Mouse (Mus musculus): ENCODE measurements around the gene Gm6803.
"Not testable (repeated sequence)": the region's sequence is repeated elsewhere in the genome, so short reads cannot be mapped to it uniquely, and the experiment has no call there.

Gm6803 gene

DNA sequence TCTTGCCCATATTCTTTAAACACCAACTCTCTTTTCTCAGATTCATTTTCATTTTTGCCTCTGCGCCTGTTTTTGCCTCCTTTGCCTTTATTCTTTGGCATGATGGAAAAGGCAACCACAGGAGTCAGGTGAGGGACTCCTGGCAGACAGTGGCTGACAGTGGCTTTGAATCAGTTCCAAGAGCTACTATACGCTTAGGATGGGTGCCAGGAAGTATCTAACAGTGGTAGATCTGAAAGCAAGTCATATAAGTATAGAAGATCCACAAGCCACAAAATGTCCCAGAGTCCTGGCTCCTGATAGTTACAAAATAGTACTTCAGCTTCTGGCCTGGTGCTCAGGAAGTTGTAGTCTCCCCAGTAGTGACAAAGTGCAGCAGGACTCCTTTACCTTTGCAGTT is at the start of gene Gm6803:
Gene Gm6803, minus strand, starts transcription at position 101 of the 400 bp plus-strand sequence.
- DNase-seq (ENCODE audit: low read depth, low spot score): not testable (repeated sequence)

- peak; percentile 90 for DNase-seq (ENCODE audit: low read depth, low spot score)
Measured at GRCm38 (mm10) chr12:88045226-88045625, 26.7 kb upstream of the Gm6803 start.

GRCm38 (mm10) chr12:88039703-88040102 is 21.1 kb upstream of the Gm6803 start:
- not testable (repeated sequence) for DNase-seq (ENCODE audit: low read depth, low spot score)

DNA sequence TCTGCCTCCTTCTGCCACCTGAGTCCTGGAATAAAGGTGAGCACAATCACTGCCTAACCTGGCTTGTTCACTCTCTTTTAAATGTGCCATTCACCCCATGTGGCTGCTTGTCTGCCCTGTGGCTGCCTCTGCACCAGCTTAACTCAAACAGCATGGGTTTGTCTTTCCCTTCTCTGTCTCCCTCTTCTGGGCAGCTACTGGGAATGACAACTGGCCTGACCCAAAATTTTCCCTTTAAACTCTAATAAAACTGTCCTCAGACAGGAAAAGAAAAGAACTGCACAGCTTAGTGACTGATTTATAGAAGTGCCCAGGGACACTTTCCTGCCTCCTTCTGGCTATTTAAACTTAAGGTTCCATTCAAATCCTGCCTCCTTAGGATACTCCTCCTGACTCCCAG is 20.5 kb upstream of the Gm6803 start:
- not testable (repeated sequence) for DNase-seq (ENCODE audit: low read depth, low spot score)

DNA sequence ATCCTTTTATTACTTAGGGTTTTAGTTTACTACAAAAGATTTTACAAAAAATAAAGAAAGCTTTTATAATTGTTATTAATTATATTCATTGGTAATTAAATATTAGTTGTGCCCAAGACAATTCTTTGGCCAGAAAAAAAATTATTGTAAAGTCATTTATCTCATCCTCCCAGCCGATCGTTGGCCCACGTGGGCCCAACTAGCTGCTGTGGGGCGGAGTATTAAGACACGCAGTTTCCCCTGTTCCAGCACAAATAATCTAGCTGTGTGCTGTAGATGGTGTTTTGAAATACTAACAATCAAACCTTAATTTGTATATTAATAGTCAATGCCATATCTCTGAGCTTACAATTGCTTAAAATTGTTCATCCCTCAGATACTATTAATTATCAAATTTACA is 13.7 kb upstream of the Gm6803 start:
- not testable (repeated sequence) for DNase-seq (ENCODE audit: low read depth, low spot score)

DNA sequence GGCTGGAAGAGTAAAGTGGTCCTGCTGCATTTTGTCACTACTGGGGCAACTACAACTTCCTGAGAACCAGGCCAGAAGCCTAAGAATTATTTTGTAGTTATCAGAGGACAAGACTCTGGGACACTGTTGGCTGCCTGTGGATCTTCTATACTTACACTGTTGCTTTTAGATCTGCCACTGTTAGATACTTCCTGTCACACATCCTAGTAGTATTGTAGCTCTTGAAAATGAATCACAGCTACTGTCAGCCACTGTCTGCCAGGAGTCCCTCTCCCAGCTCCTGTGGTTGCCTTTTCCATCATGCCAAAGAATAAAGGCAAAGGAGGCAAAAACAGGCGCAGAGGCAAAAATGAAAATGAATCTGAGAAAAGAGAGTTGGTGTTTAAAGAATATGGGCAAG is 8.1 kb upstream of the Gm6803 start, which contains the start of gene Gm2056:
Gene Gm2056, plus strand, starts transcription at position 301 of the 400 bp plus-strand sequence.
- not testable (repeated sequence) for DNase-seq (ENCODE audit: low read depth, low spot score)

DNA sequence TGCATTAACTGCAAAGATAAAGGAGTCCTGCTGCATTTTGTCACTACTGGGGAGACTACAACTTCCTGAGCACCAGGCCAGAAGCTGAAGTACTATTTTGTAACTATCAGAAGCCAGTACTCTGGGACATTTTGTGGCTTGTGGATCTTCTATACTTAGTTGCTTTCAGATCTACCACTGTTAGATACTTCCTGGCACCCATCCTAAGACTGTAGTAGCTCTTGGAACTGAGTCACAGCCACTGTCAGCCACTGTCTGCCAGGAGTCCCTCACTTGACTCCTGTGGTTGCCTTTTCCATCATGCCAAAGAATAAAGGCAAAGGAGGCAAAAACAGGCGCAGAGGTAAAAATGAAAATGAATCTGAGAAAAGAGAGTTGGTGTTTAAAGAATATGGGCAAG is 7.0 kb downstream of the Gm6803 start, which contains the start of gene Gm2075:
Gene Gm2075, plus strand, starts transcription at position 301 of the 400 bp plus-strand sequence.
- not testable (repeated sequence) for DNase-seq (ENCODE audit: low read depth, low spot score)

DNA sequence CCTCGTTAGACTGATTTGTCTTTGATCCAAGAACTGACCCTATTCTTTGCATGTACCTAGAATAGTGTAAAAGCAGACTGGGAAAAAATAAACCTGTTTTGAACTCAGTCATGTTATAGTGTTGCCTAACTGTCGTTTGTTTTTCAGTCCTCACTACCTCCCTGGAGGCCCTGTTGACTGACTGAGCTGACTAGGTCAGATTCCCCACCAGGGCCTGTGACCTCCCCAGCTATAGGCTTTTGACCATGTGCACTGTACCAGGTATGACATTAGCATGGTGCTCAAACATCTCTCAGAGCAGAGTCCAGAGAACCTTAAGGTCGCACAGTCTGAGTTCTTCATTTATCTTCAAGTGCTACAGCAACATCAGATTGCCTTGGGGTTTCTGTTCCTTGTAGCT is 14.5 kb downstream of the Gm6803 start:
- not testable (repeated sequence) for DNase-seq (ENCODE audit: low read depth, low spot score)

- DNase-seq (ENCODE audit: low read depth, low spot score): peak; percentile 27
Measured at GRCm38 (mm10) chr12:87984000-87984399, 34.6 kb downstream of the Gm6803 start.
